Mouse (Mus musculus): Measurements from ENCODE around the gene Zdhhc9. TPM values are rescaled to one million over a fixed set of nuclear protein-coding genes. Genes with fewer than 3 reads are reported as not detected.
A peak's percentile ranks its signal among the peaks of the same experiment; 100 is the strongest.

Gene Zdhhc9
- polyA plus RNA-seq, 1 experiment from 2014 or later = 9.4 TPM

DNA sequence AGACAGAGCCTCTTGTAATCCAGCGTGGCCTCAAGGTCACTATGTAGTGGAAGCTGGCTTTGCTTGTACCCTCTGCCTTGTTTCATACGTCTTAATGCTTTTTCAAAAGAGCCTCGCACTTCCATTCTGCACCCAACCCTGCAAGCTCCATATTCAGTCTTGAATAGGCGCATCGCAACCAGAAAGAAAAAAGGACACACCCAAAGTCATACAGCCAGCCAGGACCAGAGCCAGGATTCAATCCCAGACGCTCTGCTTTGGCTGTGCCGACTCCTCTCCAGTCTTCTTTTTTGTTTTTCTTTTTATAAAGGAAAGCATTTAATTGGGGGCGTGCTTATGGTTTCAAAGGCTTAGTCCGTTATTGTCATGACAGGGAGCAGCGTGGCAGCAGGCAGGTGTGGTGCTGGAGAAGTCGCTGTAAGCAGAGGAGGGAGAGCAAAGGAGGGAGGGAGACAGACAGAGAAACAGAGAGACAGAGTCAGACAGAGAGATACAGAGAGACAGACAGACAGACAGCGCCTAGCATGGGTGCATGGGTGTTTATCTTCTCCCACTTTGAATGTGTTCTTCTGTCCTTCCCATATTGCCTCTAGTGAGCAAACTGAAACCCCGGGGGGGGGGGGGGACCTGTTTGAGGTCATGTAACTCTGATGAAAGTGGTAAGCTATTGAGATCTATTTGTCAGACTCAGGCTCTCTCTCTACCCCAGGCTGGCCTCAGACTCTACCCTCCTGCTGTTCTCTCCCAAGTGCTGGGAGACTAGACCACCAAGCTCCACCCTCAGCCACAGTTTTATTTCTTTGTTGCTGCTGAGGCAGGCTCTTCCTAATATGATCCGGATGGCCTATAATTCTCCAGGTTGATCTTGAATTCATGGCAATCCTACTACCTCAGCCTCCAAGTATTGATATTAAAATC, 69.1 kb downstream of the Zdhhc9 start:
- Histone ChIP-seq H3K9me3 (no peaks in the 10 kb centered on the region), H3K36me3 (no peaks in the 10 kb centered on the region), H3K4me1 (replicated peaks) (0 out of 2 replicates have a peak, but pooled peaks cover 9% of the 10 kb centered on the region), H3K4me3 (no peak overlapping the region), H3K27ac (replicated peaks) (no peak overlapping the region), H3K27me3 (no peaks in the 10 kb centered on the region), H3K9ac (no peak overlapping the region), H3K4me2 (no peak overlapping the region)
- no peak for ATAC-seq (ENCODE audit: low FRiP score, low read depth)
- 35% methylated on average over 14 of the region's 14 CpGs for WGBS

GRCm38 (mm10) chrX:48138539-48139275, 70.0 kb downstream of the Zdhhc9 start:
- WGBS = 53% methylated on average over 7 of the region's 7 CpGs
- H3K4me2 ChIP-seq = no peak overlapping the region
- H3K9ac ChIP-seq = no peak overlapping the region
- H3K27me3 ChIP-seq = no peaks in the 10 kb centered on the region
- H3K4me1 ChIP-seq (replicated peaks) = 0 out of 2 replicates have a peak, but pooled peaks cover 9% of the 10 kb centered on the region
- no peak for ATAC-seq (ENCODE audit: low FRiP score, low read depth)
- H3K36me3 ChIP-seq = no peaks in the 10 kb centered on the region
- no peak overlapping the region for H3K27ac ChIP-seq (replicated peaks)
- no peak overlapping the region for H3K4me3 ChIP-seq
- no peaks in the 10 kb centered on the region for H3K9me3 ChIP-seq

DNA sequence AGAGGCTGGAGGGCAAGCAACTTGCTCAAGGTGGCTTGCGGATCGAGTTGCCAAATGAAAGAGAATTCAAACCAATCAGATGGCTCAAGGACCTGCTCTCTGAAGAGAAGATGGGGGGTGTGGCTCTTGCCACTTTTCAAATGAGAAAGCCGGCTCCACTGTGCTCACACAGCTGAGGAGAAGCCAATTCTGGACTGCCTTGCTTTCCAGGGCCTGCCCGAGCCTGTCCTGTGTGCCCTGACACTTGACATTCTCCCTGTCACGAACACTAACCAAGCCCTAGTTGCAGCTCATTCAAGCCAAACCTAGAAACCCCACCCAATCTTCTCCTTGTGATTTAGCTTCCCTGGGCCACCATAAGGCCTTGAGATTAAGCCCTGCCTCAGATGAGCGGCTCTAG, 70.7 kb downstream of the Zdhhc9 start:
- H3K27ac ChIP-seq (replicated peaks) = no peak overlapping the region
- H3K9ac ChIP-seq = no peak overlapping the region
- H3K27me3 ChIP-seq = no peaks in the 10 kb centered on the region
- no peak for ATAC-seq (ENCODE audit: low FRiP score, low read depth)
- H3K4me2 ChIP-seq = no peak overlapping the region
- no peaks in the 10 kb centered on the region for H3K9me3 ChIP-seq
- no peaks in the 10 kb centered on the region for H3K36me3 ChIP-seq
- WGBS = 72% methylated on average over 6 of the region's 6 CpGs
- no peak overlapping the region for H3K4me3 ChIP-seq
- 0 out of 2 replicates have a peak, but pooled peaks cover 9% of the 10 kb centered on the region for H3K4me1 ChIP-seq (replicated peaks)

GRCm38 (mm10) chrX:48136935-48137334, 71.7 kb downstream of the Zdhhc9 start:
- Histone ChIP-seq H3K27ac (replicated peaks) (no peak overlapping the region), H3K9me3 (no peaks in the 10 kb centered on the region), H3K36me3 (no peaks in the 10 kb centered on the region), H3K9ac (no peak overlapping the region), H3K4me2 (no peak overlapping the region), H3K4me3 (no peak overlapping the region), H3K4me1 (replicated peaks) (0 out of 2 replicates have a peak, but pooled peaks cover 9% of the 10 kb centered on the region), H3K27me3 (no peaks in the 10 kb centered on the region)
- ATAC-seq (ENCODE audit: low FRiP score, low read depth) = no peak
- WGBS = 87% methylated on average over 4 of the region's 4 CpGs

GRCm38 (mm10) chrX:48129167-48129566, 79.5 kb downstream of the Zdhhc9 start:
- Histone ChIP-seq H3K27me3 (no peaks in the 10 kb centered on the region), H3K4me1 (replicated peaks) (no peaks in the 10 kb centered on the region), H3K9ac (no peak overlapping the region), H3K4me2 (no peak overlapping the region), H3K4me3 (no peak overlapping the region), H3K9me3 (no peaks in the 10 kb centered on the region), H3K27ac (replicated peaks) (no peak overlapping the region), H3K36me3 (no peaks in the 10 kb centered on the region)
- 78% methylated on average over 1 of the region's 1 CpGs for WGBS
- ATAC-seq (ENCODE audit: low FRiP score, low read depth) = no peak

- Histone ChIP-seq H3K4me1 (replicated peaks) (no peaks in the 10 kb centered on the region), H3K4me3 (no peak overlapping the region), H3K4me2 (no peak overlapping the region), H3K27me3 (no peaks in the 10 kb centered on the region), H3K9me3 (no peaks in the 10 kb centered on the region), H3K9ac (no peak overlapping the region), H3K27ac (replicated peaks) (no peak overlapping the region), H3K36me3 (no peaks in the 10 kb centered on the region)
- 86% methylated on average over 6 of the region's 6 CpGs for WGBS
- ATAC-seq (ENCODE audit: low FRiP score, low read depth) = no peak
Observed at GRCm38 (mm10) chrX:48127502-48128218, 81.0 kb downstream of the Zdhhc9 start.

DNA sequence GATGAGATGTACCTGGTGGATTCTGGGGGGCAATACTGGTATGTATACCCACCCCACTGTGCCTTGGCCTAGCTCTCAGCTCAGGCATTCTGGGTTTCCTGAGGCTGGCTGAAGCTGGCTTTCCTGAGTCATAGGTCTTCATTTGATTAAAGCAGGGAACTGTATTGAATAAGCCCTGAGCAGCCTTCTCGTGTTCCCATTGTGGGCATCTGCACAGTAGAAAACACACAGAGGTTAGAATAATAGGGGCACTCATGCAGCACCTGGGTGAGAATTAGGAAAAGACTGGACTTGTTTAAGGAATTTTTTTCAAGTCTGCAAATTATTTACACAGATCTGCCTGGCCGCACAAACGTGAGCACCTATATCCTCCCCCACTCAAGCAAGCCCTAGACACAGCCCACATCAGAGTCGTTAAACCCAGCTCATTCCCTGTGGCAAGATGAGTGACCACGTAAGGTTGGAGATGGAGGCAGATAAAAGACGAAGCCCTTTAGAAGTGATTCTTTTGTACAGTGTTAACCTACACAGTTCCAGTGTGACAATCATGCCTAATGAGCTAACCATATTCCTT, 81.7 kb downstream of the Zdhhc9 start:
- Histone ChIP-seq H3K36me3 (no peaks in the 10 kb centered on the region), H3K9me3 (no peaks in the 10 kb centered on the region), H3K9ac (no peak overlapping the region), H3K4me3 (no peak overlapping the region), H3K4me1 (replicated peaks) (no peaks in the 10 kb centered on the region), H3K27me3 (no peaks in the 10 kb centered on the region), H3K4me2 (no peak overlapping the region), H3K27ac (replicated peaks) (no peak overlapping the region)
- 77% methylated on average over 6 of the region's 6 CpGs for WGBS
- ATAC-seq (ENCODE audit: low FRiP score, low read depth) = no peak

DNA sequence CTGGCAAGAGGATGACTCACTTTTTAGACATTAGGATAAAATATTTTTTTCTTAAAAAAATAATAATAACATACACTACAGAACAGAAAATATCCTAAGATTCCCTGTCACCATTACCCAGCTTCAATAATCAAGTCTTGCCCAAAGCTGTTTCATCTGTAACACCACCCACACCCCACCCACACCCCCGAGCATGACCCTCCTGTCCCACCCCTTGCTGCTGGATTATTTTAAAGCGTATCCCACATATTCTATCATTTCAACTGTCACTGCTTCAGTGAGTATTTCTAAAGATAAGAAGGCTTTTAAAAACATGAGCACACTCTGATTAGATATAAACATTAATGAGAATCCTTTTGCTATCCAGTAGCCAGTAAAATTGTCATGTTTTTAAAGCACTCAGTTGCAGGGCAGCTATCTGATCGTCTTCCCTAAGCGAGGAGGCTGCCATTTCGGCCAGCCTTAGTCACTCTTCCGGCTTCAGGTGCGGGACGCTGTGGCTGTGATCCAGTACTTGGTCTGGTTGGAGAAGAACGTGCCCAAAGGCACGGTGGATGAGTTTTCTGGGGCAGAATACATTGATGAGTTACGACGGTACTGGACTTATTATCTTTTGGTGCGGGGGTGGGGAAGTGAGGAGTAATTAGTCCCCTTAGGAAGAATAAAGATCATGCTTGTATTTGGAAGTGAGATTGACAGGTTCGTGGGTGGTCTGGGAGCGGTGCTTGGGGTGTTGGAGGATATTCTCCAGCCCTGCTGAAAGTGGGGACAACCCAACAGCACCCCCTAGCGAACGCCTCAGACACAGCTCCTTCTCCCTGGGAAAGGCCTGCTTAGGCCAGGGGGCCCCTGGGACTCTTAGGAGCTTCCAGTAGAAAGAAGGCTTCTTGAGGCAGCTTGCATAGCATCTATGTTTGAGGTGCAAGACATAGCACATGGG, 84.3 kb downstream of the Zdhhc9 start:
- Histone ChIP-seq H3K9me3 (no peaks in the 10 kb centered on the region), H3K9ac (no peak overlapping the region), H3K36me3 (no peaks in the 10 kb centered on the region), H3K4me2 (peak overlapping the region; percentile 36), H3K27me3 (no peaks in the 10 kb centered on the region), H3K4me1 (replicated peaks) (no peaks in the 10 kb centered on the region), H3K4me3 (no peak overlapping the region), H3K27ac (replicated peaks) (no peak overlapping the region)
- ATAC-seq (ENCODE audit: low FRiP score, low read depth) = no peak
- 39% methylated on average over 17 of the region's 17 CpGs for WGBS

Other genes with a start within 250 kb of the Zdhhc9 start
- gene Apln, start 174.0 kb downstream of the Zdhhc9 start, polyA plus RNA-seq (2015; fragmentation: Nextera tagmentation; extraction: Ambion mirVana) = 4.2 and 4.7 TPM in 2 replicates
- gene Xpnpep2, start 100.2 kb downstream of the Zdhhc9 start, polyA plus RNA-seq (2015; fragmentation: Nextera tagmentation; extraction: Ambion mirVana) = 0.58 and 0.92 TPM in 2 replicates
- gene Sash3, start 62.4 kb downstream of the Zdhhc9 start, polyA plus RNA-seq (2015; fragmentation: Nextera tagmentation; extraction: Ambion mirVana) = 0.97 and 1.4 TPM in 2 replicates
- gene Utp14a, start 48.0 kb upstream of the Zdhhc9 start, polyA plus RNA-seq (2015; fragmentation: Nextera tagmentation; extraction: Ambion mirVana) = 13.5 and 14.2 TPM in 2 replicates
- 6.1 and 6.7 TPM in 2 replicates for gene Bcorl1, start 132.5 kb upstream of the Zdhhc9 start, polyA plus RNA-seq (2015; fragmentation: Nextera tagmentation; extraction: Ambion mirVana)